Mouse (Mus musculus): ENCODE measurements at regions not wholly inside any gene's neighbourhood (a gene's known extent, or its start where the extent isn't known, plus 50 kb on each side); places are given as distances from the start of the nearest gene placed in this dataset.

DNA sequence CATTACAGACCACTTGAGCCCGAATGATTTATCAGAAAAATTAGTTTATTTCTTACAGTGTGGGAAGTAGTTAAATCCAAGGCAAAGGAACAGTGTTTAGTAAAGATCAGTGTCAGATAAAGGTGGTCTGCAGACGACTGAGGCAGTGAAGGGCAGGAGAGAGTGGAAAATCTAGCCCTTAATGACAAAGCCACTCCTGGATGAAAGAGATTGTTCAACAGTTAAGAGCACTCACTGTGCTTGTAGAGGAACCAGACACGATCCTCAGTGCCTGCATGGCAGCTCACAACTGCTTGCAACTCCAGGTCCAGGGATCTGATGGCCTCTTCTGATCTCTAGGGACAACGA lies 758.3 kb downstream of the Ryr2 start:
- Histone ChIP-seq H3K36me3 (no peaks in the 10 kb centered on the region), H3K4me3 (no peak overlapping the region), H3K4me1 (no peaks in the 10 kb centered on the region), H3K4me2 (no peak overlapping the region), H3K9ac (no peak overlapping the region), H3K27ac (no peak overlapping the region), H3K27me3 (no peaks in the 10 kb centered on the region), H3K9me3 (no peaks in the 10 kb centered on the region)
- no peak for ATAC-seq (ENCODE audit: insufficient number of reproducible peaks, insufficient read depth, low FRiP score, low TSS enrichment, low read depth)
- 55% methylated on average over 4 of the region's 4 CpGs for WGBS

DNA sequence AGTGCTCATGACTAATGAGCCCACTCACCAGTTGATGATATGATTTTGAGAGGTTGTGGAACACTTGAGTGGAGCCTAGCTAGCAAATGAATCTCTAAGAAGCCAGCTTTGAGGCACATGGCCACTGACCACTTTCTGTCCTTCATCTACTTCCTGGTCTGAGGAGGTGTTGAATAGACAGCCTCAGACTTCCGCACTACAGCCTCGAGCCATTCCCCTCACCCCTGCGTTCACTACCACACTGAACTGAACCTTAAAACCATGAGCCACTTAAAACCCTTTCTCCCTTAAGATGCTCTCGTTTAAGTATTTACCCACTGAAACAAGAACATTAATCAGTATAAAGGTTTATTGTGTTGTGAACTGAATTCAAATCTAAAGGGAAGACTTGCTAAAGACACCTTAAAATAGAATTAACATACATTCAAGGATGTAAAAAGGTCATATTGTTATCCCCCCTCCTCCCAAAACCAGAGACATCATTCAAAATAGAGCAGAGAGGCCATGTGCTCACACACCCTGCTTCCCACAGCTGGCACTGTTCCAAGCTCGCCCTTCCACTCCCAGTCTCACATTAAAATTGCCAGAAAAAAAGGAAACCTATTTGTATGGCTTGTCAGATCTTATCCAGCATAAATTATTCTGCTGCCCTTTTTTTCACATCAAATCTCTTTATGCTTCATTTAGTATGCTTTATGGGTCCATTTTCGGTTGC lies 758.8 kb downstream of the Ryr2 start:
- H3K27ac ChIP-seq, result no peak overlapping the region
- H3K9me3 ChIP-seq, result no peaks in the 10 kb centered on the region
- no peaks in the 10 kb centered on the region for H3K36me3 ChIP-seq
- H3K4me3 ChIP-seq, result no peak overlapping the region
- no peak overlapping the region for H3K4me2 ChIP-seq
- H3K27me3 ChIP-seq, result no peaks in the 10 kb centered on the region
- H3K4me1 ChIP-seq, result no peaks in the 10 kb centered on the region
- 63% methylated on average over 6 of the region's 6 CpGs for WGBS
- no peak overlapping the region for H3K9ac ChIP-seq
- 0 out of 2 replicates have a peak, but pooled peaks have one; percentile 32 for ATAC-seq (ENCODE audit: insufficient number of reproducible peaks, insufficient read depth, low FRiP score, low TSS enrichment, low read depth)

DNA sequence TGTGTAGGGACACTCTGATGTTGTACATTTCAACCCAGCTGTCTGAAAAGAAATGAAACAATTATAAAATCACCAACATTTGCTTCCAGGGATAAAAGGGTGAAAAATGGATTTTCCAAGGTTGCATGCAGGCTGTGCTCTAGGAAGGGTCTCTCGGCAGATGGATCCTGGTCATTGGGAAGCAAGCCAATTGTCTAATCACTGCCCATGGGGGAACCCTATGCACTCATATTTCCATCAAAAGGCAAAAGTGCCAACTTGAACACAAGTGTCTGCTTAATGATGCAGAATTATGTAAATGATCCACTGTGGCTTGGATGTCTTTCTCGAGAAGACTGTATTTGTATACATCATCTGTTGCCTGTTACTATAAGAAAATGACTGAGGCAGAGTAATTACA lies 762.2 kb downstream of the Ryr2 start:
- Histone ChIP-seq H3K4me3 (no peak overlapping the region), H3K9me3 (no peaks in the 10 kb centered on the region), H3K27me3 (no peaks in the 10 kb centered on the region), H3K9ac (no peak overlapping the region), H3K4me1 (no peaks in the 10 kb centered on the region), H3K4me2 (no peak overlapping the region), H3K27ac (no peak overlapping the region), H3K36me3 (no peaks in the 10 kb centered on the region)
- ATAC-seq (ENCODE audit: insufficient number of reproducible peaks, insufficient read depth, low FRiP score, low TSS enrichment, low read depth), result no peak
- 64% methylated on average over 2 of the region's 2 CpGs for WGBS

DNA sequence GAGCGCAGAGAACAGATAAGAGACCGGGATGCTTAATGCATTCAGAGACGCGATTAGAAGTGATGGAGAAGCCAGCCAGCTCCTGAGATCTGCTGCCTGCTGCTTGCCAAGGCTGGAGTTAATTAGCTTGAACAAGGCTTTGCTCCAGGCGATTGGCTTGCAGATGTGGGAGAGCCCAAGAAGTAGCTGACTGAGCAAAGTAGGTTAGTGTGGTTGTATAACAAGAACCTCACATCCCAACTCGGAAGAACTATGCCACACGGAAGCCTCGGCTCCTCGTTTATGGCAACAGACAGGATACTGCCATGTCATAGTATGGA lies 768.5 kb downstream of the Ryr2 start:
- no peak; the same call in 1 of the 2 replicates for ATAC-seq (ENCODE audit: insufficient number of reproducible peaks, insufficient read depth, low FRiP score, low TSS enrichment, low read depth)
- H3K9ac ChIP-seq, result no peak overlapping the region
- H3K27ac ChIP-seq, result no peak overlapping the region
- WGBS, result 23% methylated on average over 9 of the region's 9 CpGs
- H3K4me1 ChIP-seq, result peaks cover 10% of the 10 kb centered on the region; the same call in 1 of the 2 replicates
- no peak overlapping the region for H3K4me3 ChIP-seq
- no peaks in the 10 kb centered on the region for H3K36me3 ChIP-seq
- H3K9me3 ChIP-seq, result no peaks in the 10 kb centered on the region
- peak overlapping the region; percentile 24; the same call in 1 of the 2 replicates for H3K4me2 ChIP-seq
- H3K27me3 ChIP-seq, result no peaks in the 10 kb centered on the region

DNA sequence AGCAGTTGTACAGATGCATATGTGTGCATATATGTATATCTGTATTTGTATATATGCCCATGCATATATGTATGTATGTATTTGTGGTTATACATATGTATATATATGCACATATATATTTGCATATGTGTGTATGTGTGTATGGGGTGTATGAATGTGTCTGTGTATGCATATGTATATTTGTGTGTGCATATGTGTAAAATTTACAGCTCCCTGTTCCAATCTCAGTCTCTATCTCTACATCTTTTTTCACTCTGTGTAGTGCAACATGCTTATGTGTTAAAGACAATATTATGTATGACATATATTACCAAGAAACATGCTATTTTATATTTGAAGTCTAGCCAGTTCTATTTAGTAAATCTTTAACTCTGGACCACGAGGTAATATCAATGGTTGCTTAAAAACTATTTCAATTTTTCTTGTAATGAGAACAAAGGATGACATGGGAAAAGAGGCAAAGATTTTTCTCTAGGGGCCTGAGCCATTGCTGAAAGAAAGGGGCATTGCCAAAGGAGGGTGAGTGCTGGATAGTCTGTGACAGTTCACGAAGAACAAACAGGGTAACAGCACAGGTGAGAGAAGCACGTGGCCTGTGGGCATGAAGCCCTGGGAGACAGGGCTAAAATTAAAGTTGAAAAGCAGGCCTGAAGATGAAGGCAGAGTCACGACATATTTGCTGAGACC lies 769.0 kb downstream of the Ryr2 start:
- Histone ChIP-seq H3K27ac (no peak overlapping the region), H3K4me2 (peak overlapping the region; percentile 24; the same call in 1 of the 2 replicates), H3K4me1 (peaks cover 10% of the 10 kb centered on the region; the same call in 1 of the 2 replicates), H3K27me3 (no peaks in the 10 kb centered on the region), H3K4me3 (no peak overlapping the region), H3K36me3 (no peaks in the 10 kb centered on the region), H3K9ac (no peak overlapping the region), H3K9me3 (no peaks in the 10 kb centered on the region)
- ATAC-seq (ENCODE audit: insufficient number of reproducible peaks, insufficient read depth, low FRiP score, low TSS enrichment, low read depth), result no peak
- WGBS, result 36% methylated on average over 4 of the region's 4 CpGs

DNA sequence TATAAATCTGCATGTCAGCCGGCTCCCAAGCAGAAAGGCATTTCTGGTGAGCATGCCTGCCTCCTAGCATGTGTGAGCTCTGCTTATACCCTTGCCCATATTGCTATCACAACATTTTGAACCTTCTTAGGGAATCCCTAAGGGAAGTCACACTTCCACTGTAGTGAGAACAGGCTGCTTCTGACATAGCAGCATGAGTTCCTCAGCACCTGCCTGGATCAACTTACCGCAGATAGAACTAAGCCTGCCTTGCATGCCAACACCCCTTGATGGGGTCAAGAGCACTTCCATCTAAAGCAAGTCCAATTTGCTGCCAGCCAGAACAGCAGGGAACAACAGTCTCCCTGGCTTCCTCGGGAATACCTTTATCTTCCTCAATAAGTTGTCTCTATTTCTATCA lies 769.8 kb downstream of the Ryr2 start:
- no peak overlapping the region for H3K4me2 ChIP-seq
- no peaks in the 10 kb centered on the region for H3K36me3 ChIP-seq
- H3K4me1 ChIP-seq, result peaks cover 10% of the 10 kb centered on the region; the same call in 1 of the 2 replicates
- no peaks in the 10 kb centered on the region for H3K27me3 ChIP-seq
- 83% methylated on average over 3 of the region's 3 CpGs for WGBS
- H3K9ac ChIP-seq, result no peak overlapping the region
- H3K4me3 ChIP-seq, result no peak overlapping the region
- no peak overlapping the region for H3K27ac ChIP-seq
- no peaks in the 10 kb centered on the region for H3K9me3 ChIP-seq
- no peak for ATAC-seq (ENCODE audit: insufficient number of reproducible peaks, insufficient read depth, low FRiP score, low TSS enrichment, low read depth)

DNA sequence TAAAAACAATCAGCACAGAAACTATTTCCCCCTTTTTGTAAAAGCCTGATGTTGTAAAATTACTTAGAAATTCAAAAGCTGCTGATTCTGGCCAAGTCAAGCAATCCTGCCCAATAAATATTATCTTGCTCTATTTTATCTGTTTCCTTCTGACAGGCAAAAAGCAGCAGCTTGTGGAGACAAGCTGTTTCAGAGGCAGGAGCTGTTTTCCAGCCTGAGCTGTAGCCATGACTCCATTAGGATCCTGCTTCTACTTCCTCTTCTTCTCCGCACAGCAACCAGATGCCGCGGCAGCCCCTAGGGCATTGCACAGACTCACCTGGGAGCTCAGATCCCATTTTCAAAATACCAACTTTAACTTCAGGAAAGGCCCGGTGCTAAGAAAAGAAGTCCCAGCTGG lies 774.8 kb downstream of the Ryr2 start:
- ATAC-seq (ENCODE audit: insufficient number of reproducible peaks, insufficient read depth, low FRiP score, low TSS enrichment, low read depth), result no peak
- H3K9ac ChIP-seq, result no peak overlapping the region
- H3K36me3 ChIP-seq, result no peaks in the 10 kb centered on the region
- no peaks in the 10 kb centered on the region for H3K9me3 ChIP-seq
- H3K4me2 ChIP-seq, result no peak overlapping the region
- H3K4me3 ChIP-seq, result no peak overlapping the region
- H3K27me3 ChIP-seq, result no peaks in the 10 kb centered on the region
- no peak overlapping the region for H3K27ac ChIP-seq
- H3K4me1 ChIP-seq, result no peaks in the 10 kb centered on the region
- 59% methylated on average over 4 of the region's 4 CpGs for WGBS

DNA sequence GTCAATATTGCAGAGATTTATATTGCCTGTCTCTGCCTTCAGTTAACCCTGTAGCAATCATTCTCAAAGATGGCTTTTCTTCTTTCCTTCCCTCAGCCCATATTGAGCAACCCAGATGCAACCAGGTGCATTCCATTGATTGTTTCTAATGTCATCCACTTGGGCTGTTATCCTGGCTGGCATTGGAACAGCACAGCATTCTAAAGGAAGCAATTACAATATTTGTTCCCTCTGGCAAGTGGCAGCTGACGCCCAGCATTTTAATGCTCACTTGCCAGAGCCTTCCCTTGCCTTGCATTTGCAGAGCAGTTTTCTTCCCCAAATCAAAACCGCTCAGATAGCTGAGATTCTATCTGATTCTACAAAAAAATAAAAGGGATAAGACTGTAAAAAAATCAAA lies 798.0 kb downstream of the Ryr2 start:
- H3K9me3 ChIP-seq, result 0 out of 2 replicates have a peak, but pooled peaks cover 5% of the 10 kb centered on the region
- no peaks in the 10 kb centered on the region for H3K36me3 ChIP-seq
- WGBS, result 72% methylated on average over 2 of the region's 2 CpGs
- H3K4me3 ChIP-seq, result no peak overlapping the region
- no peak overlapping the region for H3K4me2 ChIP-seq
- no peak overlapping the region for H3K27ac ChIP-seq
- no peak overlapping the region for H3K9ac ChIP-seq
- ATAC-seq (ENCODE audit: insufficient number of reproducible peaks, insufficient read depth, low FRiP score, low TSS enrichment, low read depth), result no peak
- H3K4me1 ChIP-seq, result no peaks in the 10 kb centered on the region
- no peaks in the 10 kb centered on the region for H3K27me3 ChIP-seq

DNA sequence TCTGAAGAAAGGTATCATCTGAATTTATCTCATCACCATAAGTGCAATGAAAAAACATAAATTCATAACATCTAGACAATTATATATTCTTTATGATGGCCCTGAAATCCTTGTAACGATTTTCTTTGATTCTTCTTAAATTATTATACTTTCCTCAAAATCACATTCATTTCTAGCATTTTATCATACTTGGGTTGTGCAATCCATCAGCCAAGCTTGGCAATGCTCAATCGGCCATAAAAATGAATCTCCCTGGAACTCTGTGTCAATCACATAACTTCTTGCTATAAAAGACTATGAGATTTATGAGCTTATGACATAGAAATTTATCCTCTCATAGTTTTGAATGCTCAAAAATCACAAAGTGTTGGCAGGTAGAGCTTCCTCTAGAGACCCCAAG lies 811.3 kb downstream of the Ryr2 start:
- 80% methylated on average over 2 of the region's 2 CpGs for WGBS
- no peaks in the 10 kb centered on the region for H3K36me3 ChIP-seq
- no peak overlapping the region for H3K4me3 ChIP-seq
- no peaks in the 10 kb centered on the region for H3K27me3 ChIP-seq
- H3K9ac ChIP-seq, result no peak overlapping the region
- H3K4me2 ChIP-seq, result no peak overlapping the region
- no peak overlapping the region for H3K27ac ChIP-seq
- ATAC-seq (ENCODE audit: insufficient number of reproducible peaks, insufficient read depth, low FRiP score, low TSS enrichment, low read depth), result no peak
- no peaks in the 10 kb centered on the region for H3K9me3 ChIP-seq
- no peaks in the 10 kb centered on the region for H3K4me1 ChIP-seq

DNA sequence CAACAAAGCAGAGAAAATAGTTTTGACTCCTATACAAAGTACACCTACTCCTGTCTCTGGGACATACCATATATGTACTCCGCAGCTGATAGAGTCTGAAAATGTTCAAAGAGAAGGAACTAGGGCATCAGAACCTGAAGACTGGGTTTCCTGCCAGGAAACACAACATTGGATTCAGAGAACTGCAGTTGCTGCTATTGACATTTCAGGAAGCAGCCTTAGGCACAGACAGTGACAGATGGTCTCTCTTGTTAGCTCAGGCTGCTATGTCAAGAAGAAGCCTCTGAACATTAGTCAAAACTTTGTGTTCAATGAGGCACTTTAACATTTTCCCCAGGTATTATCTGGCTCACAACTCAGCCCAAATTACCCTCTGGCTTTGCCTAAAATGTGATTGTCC lies 812.1 kb downstream of the Ryr2 start:
- no peaks in the 10 kb centered on the region for H3K4me1 ChIP-seq
- no peak for ATAC-seq (ENCODE audit: insufficient number of reproducible peaks, insufficient read depth, low FRiP score, low TSS enrichment, low read depth)

DNA sequence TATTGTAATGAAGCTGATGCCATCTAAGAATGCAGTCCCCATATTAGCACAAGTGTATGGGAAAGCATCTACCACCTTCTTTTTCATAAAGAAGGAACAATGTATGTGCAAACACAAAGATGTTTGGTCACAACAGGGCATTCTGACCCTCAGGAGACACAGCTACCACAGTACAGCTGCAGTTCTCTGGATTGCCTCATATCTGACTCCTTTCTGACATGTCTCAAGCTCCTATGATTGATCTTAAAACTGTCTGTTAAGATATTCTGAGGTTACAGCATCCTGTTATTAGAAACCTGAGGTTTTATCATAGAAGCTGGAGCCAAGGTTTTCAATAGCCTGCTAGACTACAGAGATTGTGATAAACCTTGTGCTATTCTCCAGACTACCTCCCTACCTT lies 813.0 kb downstream of the Ryr2 start:
- Histone ChIP-seq H3K9me3 (no peaks in the 10 kb centered on the region), H3K36me3 (no peaks in the 10 kb centered on the region), H3K4me2 (no peak overlapping the region), H3K9ac (no peak overlapping the region), H3K27me3 (no peaks in the 10 kb centered on the region), H3K4me3 (no peak overlapping the region), H3K27ac (no peak overlapping the region), H3K4me1 (no peaks in the 10 kb centered on the region)
- no peak for ATAC-seq (ENCODE audit: insufficient number of reproducible peaks, insufficient read depth, low FRiP score, low TSS enrichment, low read depth)

More for the DNA sequence above, 812.1 kb downstream of the Ryr2 start:
- Histone ChIP-seq H3K27ac (no peak overlapping the region), H3K27me3 (no peaks in the 10 kb centered on the region), H3K9me3 (no peaks in the 10 kb centered on the region), H3K4me3 (no peak overlapping the region), H3K36me3 (no peaks in the 10 kb centered on the region), H3K4me2 (no peak overlapping the region), H3K9ac (no peak overlapping the region)
- 86% methylated on average over 1 of the region's 1 CpGs for WGBS

DNA sequence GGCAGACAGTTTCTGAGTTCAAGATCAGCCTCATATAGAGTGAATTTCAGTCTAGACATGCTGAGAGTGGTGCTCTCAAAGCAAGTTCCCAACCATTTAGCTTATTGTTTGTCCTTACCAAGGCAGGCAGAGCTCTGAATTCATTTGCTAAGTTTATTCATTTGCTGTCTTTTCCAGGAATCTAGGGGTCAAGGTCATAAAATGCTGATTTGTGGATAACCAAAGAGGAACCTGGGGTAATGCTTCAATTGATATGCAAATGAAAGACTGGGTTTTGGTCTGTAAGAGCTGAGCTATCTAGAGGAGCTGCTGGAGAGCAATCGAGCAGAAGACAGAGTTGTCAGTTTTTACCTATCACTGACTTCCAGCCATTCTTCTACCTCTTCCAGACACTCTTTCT lies 832.8 kb downstream of the Ryr2 start:
- 72% methylated on average over 1 of the region's 1 CpGs for WGBS
- no peak for ATAC-seq (ENCODE audit: insufficient number of reproducible peaks, insufficient read depth, low FRiP score, low TSS enrichment, low read depth)
- no peak overlapping the region for H3K9ac ChIP-seq

More for the DNA sequence above, 832.8 kb downstream of the Ryr2 start:
- no peaks in the 10 kb centered on the region for H3K36me3 ChIP-seq
- no peak overlapping the region for H3K4me2 ChIP-seq
- H3K9me3 ChIP-seq, result no peaks in the 10 kb centered on the region
- no peaks in the 10 kb centered on the region for H3K4me1 ChIP-seq
- no peak overlapping the region for H3K27ac ChIP-seq
- no peaks in the 10 kb centered on the region for H3K27me3 ChIP-seq
- H3K4me3 ChIP-seq, result no peak overlapping the region
